Mouse (Mus musculus) embryo, embryonic 11 days (tissue): ENCODE results near the gene Echdc1.
"Not testable (repeated sequence)": the region's sequence is repeated elsewhere in the genome, so short reads cannot be mapped to it uniquely, and the experiment has no call there.

ENCODE experiments used
- DNase-seq: peaks from one replicate; pipeline ENCODE4 v3.0.0-alpha.2; 2015

Echdc1 gene

GRCm38 (mm10) chr10:29313064-29313638 lies at the start of gene Echdc1:
Echdc1 (plus strand) TSS chr10:29313166.
- peak; percentile 96 for DNase-seq

- no peak for DNase-seq
Observed at GRCm38 (mm10) chr10:29281736-29282135, 31.2 kb upstream of the Echdc1 start.

- peak; percentile 4 for DNase-seq
Observed at GRCm38 (mm10) chr10:29285757-29286156, 27.2 kb upstream of the Echdc1 start.

GRCm38 (mm10) chr10:29302230-29302629 lies 10.7 kb upstream of the Echdc1 start:
- no peak for DNase-seq

GRCm38 (mm10) chr10:29311480-29312219 lies 1.3 kb upstream of the Echdc1 start:
- no peak for DNase-seq

- no peak for DNase-seq
Observed at GRCm38 (mm10) chr10:29313905-29314304, 939 bp downstream of the Echdc1 start.

GRCm38 (mm10) chr10:29324817-29325216 lies 11.9 kb downstream of the Echdc1 start:
- no peak for DNase-seq

GRCm38 (mm10) chr10:29333836-29334235 lies 20.9 kb downstream of the Echdc1 start:
- DNase-seq, result no peak

GRCm38 (mm10) chr10:29338355-29339056 lies 25.5 kb downstream of the Echdc1 start:
- peak; percentile 73 for DNase-seq

GRCm38 (mm10) chr10:29344232-29344631 lies 31.3 kb downstream of the Echdc1 start:
- DNase-seq, result no peak

- DNase-seq, result no peak
Observed at GRCm38 (mm10) chr10:29346638-29347037, 33.7 kb downstream of the Echdc1 start.

GRCm38 (mm10) chr10:29351420-29351819 lies 38.5 kb downstream of the Echdc1 start:
- no peak for DNase-seq

- DNase-seq, result no peak
Observed at GRCm38 (mm10) chr10:29352575-29352974, 39.6 kb downstream of the Echdc1 start.

- no peak for DNase-seq
Observed at GRCm38 (mm10) chr10:29354183-29354582, 41.2 kb downstream of the Echdc1 start.

- DNase-seq, result peak; percentile 18
Observed at GRCm38 (mm10) chr10:29361095-29361463, 48.1 kb downstream of the Echdc1 start.

- DNase-seq, result peak; percentile 92
Observed at GRCm38 (mm10) chr10:29361464-29362196, 48.7 kb downstream of the Echdc1 start.

GRCm38 (mm10) chr10:29362197-29362900 lies 49.4 kb downstream of the Echdc1 start, which contains the start of gene Rnf146:
Rnf146 (minus strand) TSS chr10:29362442.
- DNase-seq, result no peak

- DNase-seq, result no peak
Observed at GRCm38 (mm10) chr10:29374065-29374464, 61.1 kb downstream of the Echdc1 start.

- no peak for DNase-seq
Observed at GRCm38 (mm10) chr10:29381558-29381957, 68.6 kb downstream of the Echdc1 start.

GRCm38 (mm10) chr10:29394890-29395289 lies 81.9 kb downstream of the Echdc1 start:
- not testable (repeated sequence) for DNase-seq
